Mouse (Mus musculus) liver, adult (tissue): ENCODE results near the gene Stap2.

ENCODE experiments used
- GATA4 ChIP-seq: IDR thresholded peaks from 2 replicates; pipeline ENCODE4 v1.6.1; 2014; ENCODE audit warnings: mild to moderate bottlenecking, low read length; ENCODE audit not compliant: insufficient replicate concordance

Stap2 gene

DNA sequence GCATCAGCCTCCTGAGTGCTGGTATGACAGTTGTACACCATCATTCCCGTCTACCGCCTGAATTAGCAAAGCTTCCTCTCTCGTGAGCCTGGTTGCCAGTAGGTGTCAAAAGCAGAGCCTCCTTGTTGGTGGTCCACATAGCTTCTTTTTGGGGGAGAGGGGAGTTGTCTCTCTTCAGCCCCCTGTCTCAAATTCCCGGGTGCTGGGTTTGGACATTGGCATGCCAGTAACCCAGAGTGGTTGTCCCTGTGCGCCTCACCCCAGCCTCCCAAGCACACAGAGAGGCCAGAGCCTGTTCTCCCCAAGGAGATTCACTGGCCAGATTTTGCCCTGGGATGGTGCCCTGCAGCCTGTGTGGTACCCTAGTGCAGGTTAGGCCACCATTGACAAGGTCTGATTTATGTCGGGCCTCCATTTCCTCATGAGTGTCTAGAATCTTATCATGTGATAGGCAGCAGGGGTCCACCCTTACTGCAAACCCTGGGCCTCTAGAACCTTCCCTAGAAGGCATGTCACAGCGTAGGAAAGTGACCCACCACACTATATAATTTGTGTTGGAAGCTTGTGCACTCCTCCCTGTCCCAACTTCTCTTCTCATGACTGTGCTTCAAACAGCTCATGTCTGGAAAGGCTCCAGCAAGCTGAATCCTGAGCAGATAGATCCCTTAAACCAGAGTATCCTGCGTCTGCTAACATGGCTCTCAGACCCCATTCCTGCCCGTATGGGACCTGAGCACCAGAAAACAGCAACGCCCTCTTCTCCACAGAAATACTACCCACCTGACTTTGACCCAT, 45.2 kb downstream of the Stap2 start:
- no peak for TF ChIP-seq GATA4

DNA sequence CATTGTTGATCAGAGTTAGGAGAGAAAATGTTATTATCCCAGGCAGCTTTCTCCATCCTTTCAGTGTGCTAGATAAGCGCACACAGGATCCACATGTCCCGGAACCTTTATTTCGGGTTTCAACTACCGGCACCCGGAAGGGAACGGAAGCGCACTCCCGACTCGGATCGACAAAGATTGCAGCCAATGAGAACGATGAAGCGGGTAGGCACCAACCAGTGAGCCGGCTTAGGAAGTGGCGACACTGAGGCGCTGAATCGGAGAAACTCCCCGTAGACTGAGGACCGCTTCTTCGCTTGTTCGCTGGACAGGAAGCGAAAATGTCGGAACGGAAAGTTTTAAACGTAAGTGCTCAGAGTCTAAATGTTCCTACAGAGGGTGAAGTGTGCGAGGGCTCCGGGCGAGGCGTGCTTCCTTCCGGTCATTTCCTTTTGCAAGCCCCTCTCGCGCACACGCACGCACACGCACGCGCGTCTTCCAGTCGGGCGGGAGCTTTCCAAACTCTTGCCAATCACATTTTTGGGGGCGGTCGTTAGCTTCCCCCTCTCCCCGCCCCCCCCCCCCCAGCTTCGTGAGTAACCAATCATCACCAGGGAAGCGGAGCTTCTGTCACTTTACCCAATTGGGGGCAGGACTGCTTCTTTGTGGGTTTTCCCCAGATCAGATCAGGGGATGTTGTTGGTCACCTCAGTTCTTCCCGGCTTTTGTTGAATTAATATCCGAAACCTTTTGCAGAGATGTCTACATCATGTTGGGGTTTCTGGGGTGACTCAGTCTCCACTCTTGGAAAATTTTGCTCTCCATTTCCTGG, 46.3 kb downstream of the Stap2 start, which contains the start of gene Yju2:
Gene Yju2 (plus strand): TSS at position 182 of the 811 bp plus-strand sequence.
- TF ChIP-seq GATA4: peak; percentile 39; the same call in 1 of the 2 replicates

DNA sequence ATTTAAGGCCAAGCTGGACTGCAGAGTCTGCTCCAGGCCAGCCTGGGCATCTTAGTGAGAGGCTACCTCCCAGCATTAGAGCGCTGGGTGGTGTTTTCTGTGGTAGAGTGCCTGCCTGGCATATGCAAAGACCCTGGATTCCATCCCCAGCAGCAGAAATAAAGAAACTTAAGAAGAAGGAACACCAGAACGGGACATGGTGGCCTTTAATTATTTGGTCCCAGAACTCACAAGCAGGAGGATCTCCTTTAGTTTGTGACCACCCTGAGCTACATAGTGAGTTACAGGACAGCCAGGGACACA, 46.8 kb downstream of the Stap2 start:
- no peak for TF ChIP-seq GATA4

DNA sequence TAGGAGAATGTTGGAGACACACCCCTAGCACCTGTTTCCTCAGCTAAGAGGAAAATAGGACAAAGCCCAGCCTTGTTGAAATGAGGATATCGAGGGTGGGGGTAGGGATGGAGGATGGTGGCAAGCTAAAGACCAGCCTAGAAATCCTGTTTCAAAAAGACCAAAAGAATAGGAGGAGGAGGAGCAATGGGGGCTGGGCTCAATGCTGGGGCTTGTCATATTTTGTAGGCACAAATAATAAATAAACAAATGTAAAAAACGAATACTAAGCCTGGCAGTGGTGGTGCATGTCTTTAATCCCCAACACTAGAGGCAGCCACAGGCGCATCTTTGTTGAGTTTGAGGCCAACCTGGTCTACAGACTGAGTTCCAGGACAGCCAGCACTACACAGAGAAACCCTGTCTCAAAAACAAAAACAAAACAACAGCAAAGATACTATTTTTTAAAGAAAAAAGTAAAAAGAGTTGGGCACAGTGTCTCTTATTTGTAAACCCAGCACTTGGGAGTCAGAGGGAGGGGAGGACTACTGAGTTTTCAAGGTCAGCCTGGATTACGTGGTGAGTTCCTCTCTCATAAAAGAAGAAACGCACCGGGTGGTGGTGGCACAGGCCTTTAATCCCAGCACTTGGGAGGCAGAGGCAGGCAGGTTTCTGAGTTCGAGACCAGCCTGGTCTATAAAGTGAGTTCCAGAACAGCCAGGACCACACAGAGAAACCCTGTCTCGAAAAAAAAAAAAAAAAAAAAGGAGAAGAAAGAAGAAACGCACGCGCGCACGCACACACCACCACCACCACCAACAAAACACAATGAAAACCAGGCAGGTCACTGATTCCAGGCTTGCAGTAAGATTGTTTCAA, 47.4 kb downstream of the Stap2 start:
- TF ChIP-seq GATA4: no peak

DNA sequence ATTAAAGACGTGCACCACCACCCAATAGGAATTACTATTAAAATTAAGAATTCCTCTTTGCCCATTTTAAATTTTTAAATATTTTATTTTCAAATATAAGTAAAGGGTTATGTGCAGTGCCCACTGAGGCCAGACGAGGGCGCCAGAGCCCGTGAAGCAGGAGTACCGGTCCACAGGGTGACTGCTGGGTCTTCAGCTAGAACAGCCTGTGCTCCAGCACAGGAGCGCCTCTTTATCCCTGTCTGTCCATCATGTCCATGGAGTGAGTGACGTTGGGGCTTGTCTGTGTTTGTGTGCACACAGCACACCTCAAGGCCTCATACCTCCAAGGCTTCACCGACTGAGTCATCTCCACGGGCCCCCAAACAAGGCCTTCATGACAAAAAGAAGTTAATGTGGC, 48.2 kb downstream of the Stap2 start:
- TF ChIP-seq GATA4: no peak

DNA sequence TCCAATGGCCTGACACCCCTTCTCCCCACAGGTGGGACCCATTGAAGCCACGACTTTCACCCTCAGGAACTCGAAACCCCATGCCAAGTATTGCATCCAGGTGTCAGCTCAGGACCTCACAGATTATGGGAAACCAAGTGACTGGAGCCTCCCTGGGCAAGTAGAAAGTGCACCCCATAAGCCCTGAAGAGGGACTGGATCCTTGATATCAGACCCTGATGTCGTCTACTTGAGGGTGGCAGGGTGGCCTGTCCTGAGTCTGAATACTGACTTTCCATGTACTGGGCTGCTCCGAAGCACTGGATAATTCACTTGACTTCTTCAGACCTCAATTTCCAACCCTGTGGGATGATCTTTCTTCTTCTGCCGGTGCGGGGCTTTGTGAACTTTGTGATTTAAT, 48.8 kb downstream of the Stap2 start:
- TF ChIP-seq GATA4: no peak

DNA sequence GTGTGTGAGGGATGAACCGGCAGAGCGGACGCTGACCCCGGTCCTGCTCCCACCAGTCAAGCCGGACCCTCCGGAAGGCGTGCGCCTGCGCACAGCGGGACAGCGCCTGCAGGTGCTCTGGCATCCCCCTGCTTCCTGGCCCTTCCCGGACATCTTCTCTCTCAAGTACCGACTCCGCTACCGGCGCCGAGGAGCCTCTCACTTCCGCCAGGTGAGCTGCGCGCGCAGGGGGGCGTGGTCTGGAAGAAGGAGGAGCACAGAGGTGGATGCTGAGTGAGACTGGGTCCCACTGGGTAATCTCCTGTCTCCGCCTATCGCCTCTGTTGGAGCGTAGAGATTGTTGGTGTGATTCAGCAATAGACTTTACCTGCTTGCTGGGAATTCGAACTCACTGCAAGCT, 49.3 kb downstream of the Stap2 start:
- TF ChIP-seq GATA4: no peak

DNA sequence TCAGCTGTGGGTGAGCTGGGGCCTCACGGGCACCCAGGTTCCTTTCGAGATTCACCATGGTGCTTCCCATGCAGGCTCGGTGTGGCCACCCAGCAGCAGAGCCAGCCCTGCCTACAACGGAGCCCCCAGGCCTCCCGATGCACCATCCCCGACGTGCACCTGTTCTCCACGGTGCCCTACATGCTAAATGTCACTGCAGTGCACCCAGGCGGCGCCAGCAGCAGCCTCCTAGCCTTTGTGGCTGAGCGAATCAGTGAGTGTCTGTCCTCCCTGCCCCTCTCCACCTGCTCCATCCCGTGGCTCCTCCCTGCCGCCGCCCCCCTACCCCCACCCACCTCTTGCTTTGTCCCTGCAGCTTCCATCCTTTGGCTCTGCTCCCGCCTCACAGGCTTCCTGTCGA, 51.2 kb downstream of the Stap2 start:
- no peak for TF ChIP-seq GATA4

DNA sequence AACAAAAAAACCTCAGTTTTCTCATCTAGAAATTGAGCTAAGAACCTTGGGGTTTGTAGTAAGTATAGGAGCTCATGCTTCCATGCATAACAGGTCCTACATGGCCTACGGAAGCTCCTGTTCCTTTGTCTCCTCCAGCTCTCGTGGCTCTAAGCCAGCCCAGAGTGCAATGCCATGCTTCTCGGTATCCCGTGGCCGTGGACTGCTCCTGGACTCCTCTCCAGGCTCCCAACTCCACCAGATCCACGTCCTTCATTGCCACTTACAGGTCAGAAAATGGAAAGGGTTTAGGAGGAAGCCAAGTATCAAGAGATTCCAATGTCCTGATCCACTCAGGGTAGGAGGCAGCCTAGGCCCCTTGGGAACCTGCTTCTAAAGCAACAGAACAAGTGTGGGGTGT, 51.6 kb downstream of the Stap2 start:
- no peak for TF ChIP-seq GATA4

DNA sequence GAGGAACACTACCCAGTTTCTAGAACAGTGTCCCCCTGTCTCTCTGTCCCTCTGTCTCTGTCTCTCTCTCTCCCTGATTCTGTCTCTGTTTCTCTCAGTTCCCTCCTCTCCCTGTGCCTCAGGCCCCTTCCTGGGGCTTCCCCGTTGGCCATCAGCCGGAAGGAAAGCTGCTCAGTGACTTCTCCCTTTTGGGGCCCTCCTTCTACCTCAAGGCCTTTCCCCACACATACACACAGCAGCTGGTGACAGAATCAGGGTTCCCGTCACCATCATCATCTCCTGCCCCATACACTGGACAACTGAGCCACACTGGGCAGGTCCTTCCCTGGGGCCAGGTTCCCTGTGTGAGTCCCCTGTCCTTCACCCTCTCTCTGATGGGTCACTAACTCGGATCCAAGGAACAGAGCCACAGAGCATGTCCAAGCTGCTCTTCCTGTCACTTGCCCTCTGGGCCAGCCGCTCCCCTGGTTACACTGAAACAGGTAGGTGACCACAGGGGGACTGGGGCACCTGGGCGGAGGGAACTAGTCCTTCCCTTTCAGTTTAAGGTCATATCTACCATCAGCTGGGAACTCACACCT, 52.8 kb downstream of the Stap2 start, which contains the start of gene Ebi3:
Gene Ebi3 (plus strand): TSS at position 194 of the 581 bp plus-strand sequence.
- TF ChIP-seq GATA4: no peak

DNA sequence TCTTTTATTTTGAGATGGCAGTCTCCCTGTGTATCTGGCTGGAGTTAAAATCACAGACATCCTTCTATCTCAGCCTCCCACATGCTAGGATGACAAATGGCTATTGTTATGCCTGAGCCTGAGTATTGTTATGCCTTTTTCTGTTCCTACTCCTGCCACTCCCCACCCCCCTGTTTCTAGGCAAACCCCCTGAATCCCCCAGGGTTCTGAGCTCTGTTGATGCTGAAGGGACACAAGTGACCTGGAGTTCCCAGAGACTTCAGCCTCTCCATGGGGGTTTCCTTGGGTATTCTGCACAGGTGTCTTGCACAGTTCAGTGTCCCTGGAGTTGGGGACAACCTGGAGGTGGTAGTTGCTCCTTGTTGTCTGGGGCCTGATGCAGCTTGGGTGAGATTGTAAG, 53.3 kb downstream of the Stap2 start:
- TF ChIP-seq GATA4: no peak

DNA sequence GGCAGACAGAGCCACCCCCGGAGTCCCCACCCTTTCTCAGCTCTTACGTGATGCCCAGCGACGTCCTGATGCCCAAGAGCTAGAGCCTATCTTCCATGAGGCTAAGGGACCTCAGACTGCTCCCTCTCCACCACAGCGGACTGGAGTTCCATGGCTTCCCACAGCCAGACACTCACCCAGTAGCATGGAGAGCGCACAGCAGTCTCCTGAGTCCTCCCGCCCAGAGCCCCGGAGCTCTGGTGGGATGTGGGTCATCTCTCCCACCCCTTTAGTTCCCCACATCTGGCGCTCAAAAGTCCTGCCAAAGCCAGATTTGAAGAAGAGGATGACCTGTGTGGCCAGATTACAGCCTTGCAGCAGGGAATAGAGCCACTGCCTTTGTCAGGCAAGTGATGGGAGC, 54.8 kb downstream of the Stap2 start:
- no peak for TF ChIP-seq GATA4

DNA sequence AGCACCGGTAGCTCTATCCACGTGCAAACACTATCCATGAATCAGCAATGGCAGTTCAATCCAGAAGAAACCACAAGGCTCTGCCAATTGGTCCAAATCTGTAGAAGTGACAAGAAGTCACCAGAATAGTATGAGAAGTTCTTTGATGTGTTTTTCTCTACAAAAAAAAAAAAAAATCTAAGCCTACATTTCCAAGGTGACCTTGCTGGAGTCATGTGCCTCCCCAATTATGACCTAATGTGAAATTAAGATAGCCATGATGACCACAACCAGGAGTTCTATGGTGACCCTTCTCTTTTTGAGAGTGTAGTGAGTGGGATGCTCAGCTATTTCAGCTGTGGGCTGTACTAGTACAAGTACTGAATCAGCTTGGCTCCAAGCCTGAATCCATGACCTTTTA, 56.0 kb downstream of the Stap2 start, which contains the start of gene Zfp119b:
Gene Zfp119b (minus strand): TSS at position 101 of the 400 bp plus-strand sequence.
- TF ChIP-seq GATA4: no peak

DNA sequence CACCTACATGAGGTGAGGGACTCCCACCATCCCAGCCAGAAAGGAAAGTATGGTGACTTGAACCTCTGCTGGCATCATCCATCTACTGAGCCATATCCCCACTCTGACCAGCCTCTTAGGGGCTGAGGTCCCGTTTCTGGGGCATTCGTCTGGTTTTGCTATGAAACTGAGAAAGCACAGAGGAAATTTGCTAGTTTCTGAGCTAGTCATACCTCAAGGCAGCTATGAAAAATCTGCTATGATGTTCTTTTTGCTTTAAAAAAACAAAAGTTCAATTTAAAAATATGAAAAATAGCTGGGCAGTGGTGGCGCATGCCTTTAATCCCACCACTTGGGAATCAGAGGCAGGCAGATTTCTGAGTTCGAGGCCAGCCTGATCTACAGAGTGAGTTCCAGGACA, 56.7 kb downstream of the Stap2 start:
- TF ChIP-seq GATA4: no peak
